Mouse (Mus musculus): Measurements from ENCODE around the gene Bcl2l2.

- TF ChIP-seq POLR2A (IDR thresholded peaks at IDR 0.05; ENCODE audit: borderline replicate concordance, control insufficient read depth, low read depth, low read length) (no peak), CTCF (IDR thresholded peaks at IDR 0.05; ENCODE audit: control insufficient read depth, insufficient read depth, low read length) (no peak)
Measured at GRCm38 (mm10) chr14:54924641-54925348, 41.6 kb downstream of the Bcl2l2 start.
